Mouse (Mus musculus) neural tube, embryonic 11.5 days (tissue): ENCODE measurements around the gene Tuba1c. TPM values are rescaled to one million over a fixed set of nuclear protein-coding genes. Genes with fewer than 3 reads are reported as not detected.
"Not testable (repeated sequence)": the region's sequence is repeated elsewhere in the genome, so short reads cannot be mapped to it uniquely, and the experiment has no call there.

ENCODE experiments used
- ATAC-seq: fragments of 200-750 bp; cut with Nextera tagmentation; 2 replicates; pipeline ENCODE4 v1.8.0; 2017; ENCODE audit warnings: moderate number of reproducible peaks, mild to moderate bottlenecking, moderate TSS enrichment, moderate library complexity; ENCODE audit not compliant: insufficient read depth, low FRiP score, low TSS enrichment
- DNase-seq: peaks from one replicate; pipeline ENCODE4 v3.0.0-alpha.2; 2015; ENCODE audit warnings: low spot score
- H3K27ac ChIP-seq: fragments of 300-500 bp; sonication (generic); 2 replicates; pipeline ENCODE4 v1.5.1; 2014; ENCODE audit warnings: low read depth, mild to moderate bottlenecking, low read length
- H3K27me3 ChIP-seq: fragments of 300-500 bp; sonication (generic); 2 replicates; pipeline ENCODE4 v1.6.1; 2014; ENCODE audit warnings: mild to moderate bottlenecking, low read length, mixed read lengths; ENCODE audit not compliant: control insufficient read depth, insufficient read depth
- H3K36me3 ChIP-seq: fragments of 300-500 bp; sonication (generic); 2 replicates; pipeline ENCODE4 v1.6.1; 2014; ENCODE audit warnings: mild to moderate bottlenecking, low read length, moderate library complexity, mixed read lengths; ENCODE audit not compliant: control insufficient read depth, insufficient read depth
- H3K4me1 ChIP-seq: fragments of 300-500 bp; sonication (generic); 2 replicates; pipeline ENCODE4 v1.6.1; 2014; ENCODE audit warnings: low read length, mixed read lengths; ENCODE audit not compliant: control insufficient read depth, insufficient read depth
- H3K4me2 ChIP-seq: fragments of 300-500 bp; sonication (generic); 2 replicates; pipeline ENCODE4 v1.6.1; 2014; ENCODE audit warnings: low read depth, mild to moderate bottlenecking, moderate library complexity
- H3K4me3 ChIP-seq: fragments of 300-500 bp; sonication (generic); 2 replicates; pipeline ENCODE4 v1.5.1; 2014; ENCODE audit warnings: low read depth, low read length
- H3K9ac ChIP-seq: fragments of 300-500 bp; sonication (generic); 2 replicates; pipeline ENCODE4 v1.6.1; 2014; ENCODE audit warnings: mild to moderate bottlenecking, low read length
- H3K9me3 ChIP-seq: fragments of 300-500 bp; sonication (generic); 2 replicates; pipeline ENCODE4 v1.6.1; 2016; ENCODE audit warnings: low read length; ENCODE audit not compliant: control insufficient read depth
- WGBS: fragments of 180-500 bp; shearing (Covaris S2); extraction: QIAGEN DNeasy Blood & Tissue Kit; methylation state at CpG from one replicate; pipeline ENCODE4 v1.1.7; 2014; 5-methylcytosine and 5-hydroxymethylcytosine counted together
- polyA plus RNA-seq: library from polyadenylated mRNA; unstranded; fragments of >200 nt; fragmentation: Nextera tagmentation; extraction: Ambion mirVana; gene quantifications from 2 replicates; pipeline ENCODE4 v1.2.1, GENCODE M21; 2014

Tuba1c gene
- polyA plus RNA-seq, 1 experiment from 2014 or later, result 109 TPM

- H3K9me3 ChIP-seq, result no peaks in the 10 kb centered on the region
- H3K4me2 ChIP-seq, result peak within 1 kb of the TSS; percentile 41
- DNase-seq (no peak), ATAC-seq (no peak)
- H3K9ac ChIP-seq, result peak within 1 kb of the TSS; percentile 27; the same call in 1 of the 2 replicates
- no peak within 1 kb of the TSS for H3K27ac ChIP-seq
- 0 out of 2 replicates have a peak, but pooled peaks cover 6% of the 10 kb centered on the region for H3K4me1 ChIP-seq
- under 1% methylated on average over 29 of the region's 30 CpGs for WGBS
- peak within 1 kb of the TSS; percentile 25 for H3K4me3 ChIP-seq
- peaks cover 65% of the 10 kb centered on the region for H3K27me3 ChIP-seq
- H3K36me3 ChIP-seq, result no peaks in the 10 kb centered on the region
These were observed 25.3 kb downstream of the Tuba1c start, which contains the start of gene Prph for GRCm38 (mm10) chr15:99055040-99055439. Gene Prph, plus strand, starts transcription at chr15:99055174.

DNA sequence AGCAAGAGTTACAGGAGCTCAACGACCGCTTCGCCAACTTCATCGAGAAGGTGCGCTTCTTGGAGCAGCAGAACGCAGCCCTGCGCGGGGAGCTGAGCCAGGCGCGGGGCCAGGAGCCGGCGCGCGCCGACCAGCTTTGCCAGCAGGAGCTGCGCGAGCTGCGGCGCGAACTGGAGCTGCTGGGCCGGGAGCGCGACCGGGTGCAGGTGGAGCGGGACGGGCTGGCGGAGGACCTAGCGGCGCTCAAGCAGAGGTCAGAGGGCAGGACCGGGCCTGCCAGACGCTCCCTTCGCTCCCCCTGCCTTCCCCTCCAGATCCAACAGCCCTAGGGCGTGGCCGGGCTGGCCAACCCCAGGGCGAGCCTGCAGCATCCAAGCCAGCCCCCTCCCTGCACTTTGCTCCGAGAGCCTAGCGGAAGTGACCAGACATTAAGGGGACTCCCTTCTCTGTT lies 25.8 kb downstream of the Tuba1c start:
- Histone ChIP-seq H3K9me3 (no peaks in the 10 kb centered on the region), H3K9ac (peak overlapping the region; percentile 27; the same call in 1 of the 2 replicates), H3K36me3 (no peaks in the 10 kb centered on the region), H3K27me3 (peaks cover 65% of the 10 kb centered on the region), H3K4me2 (peak overlapping the region; percentile 41), H3K27ac (no peak overlapping the region), H3K4me1 (0 out of 2 replicates have a peak, but pooled peaks cover 6% of the 10 kb centered on the region), H3K4me3 (peak overlapping the region; percentile 25)
- DNase-seq (peak; percentile 55), ATAC-seq (no peak; the same call in 1 of the 2 replicates)
- WGBS, result under 1% methylated on average over 20 of the region's 37 CpGs

DNA sequence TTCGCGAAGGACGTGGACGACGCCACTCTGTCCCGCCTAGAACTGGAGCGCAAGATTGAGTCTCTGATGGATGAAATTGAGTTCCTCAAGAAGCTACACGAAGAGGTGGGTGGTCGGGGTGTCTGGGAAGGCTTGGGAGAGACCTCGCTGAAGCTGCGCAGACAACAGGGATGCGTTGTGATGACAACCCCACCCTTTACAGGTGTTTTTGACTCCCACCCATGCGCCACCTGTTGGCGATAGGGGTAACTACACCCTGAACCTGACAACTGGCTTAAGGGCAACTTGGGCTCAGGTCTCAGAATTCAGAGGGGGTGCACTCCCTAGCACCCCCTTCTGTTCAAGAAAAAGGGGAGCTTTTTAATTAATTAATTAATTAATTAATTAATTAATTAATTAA lies 26.6 kb downstream of the Tuba1c start:
- Histone ChIP-seq H3K27ac (no peak overlapping the region), H3K4me3 (peak overlapping the region; percentile 3; the same call in 1 of the 2 replicates), H3K9ac (no peak overlapping the region), H3K9me3 (no peaks in the 10 kb centered on the region), H3K36me3 (no peaks in the 10 kb centered on the region), H3K4me1 (0 out of 2 replicates have a peak, but pooled peaks cover 6% of the 10 kb centered on the region), H3K4me2 (no peak overlapping the region), H3K27me3 (peaks cover 65% of the 10 kb centered on the region)
- no peak for ATAC-seq
- 6% methylated on average over 14 of the region's 14 CpGs for WGBS
- peak; percentile 44 for DNase-seq

- 84% methylated on average over 12 of the region's 12 CpGs for WGBS
These were observed 36.0 kb downstream of the Tuba1c start for GRCm38 (mm10) chr15:99065557-99066165.

DNA sequence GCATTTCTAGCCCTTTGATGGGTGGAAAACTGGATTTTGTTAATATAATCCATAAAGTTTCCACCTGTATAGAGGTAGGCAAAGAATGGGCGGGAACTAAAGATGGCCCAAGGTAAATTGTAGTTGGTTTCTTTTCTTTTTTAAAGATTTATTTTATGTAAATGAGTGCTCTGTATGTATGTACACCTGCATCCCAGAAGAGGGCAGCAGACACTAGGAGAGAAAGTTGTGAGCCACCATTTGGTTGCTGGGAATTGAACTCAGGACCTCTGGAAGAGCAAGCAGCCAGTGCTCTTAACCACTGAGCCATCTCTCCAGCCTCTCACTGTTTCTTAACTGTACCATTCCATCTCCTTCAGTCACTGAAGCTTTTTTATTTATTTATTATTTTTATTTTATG lies 42.3 kb downstream of the Tuba1c start:
- no peaks in the 10 kb centered on the region for H3K36me3 ChIP-seq
- ATAC-seq (no peak), DNase-seq (no peak)
- H3K9me3 ChIP-seq, result no peaks in the 10 kb centered on the region
- H3K4me1 ChIP-seq, result peaks cover 11% of the 10 kb centered on the region
- whole genome bisulfite sequencing, result 79% methylated on average over 1 of the region's 1 CpGs
- H3K4me3 ChIP-seq, result no peak overlapping the region
- H3K9ac ChIP-seq, result no peak overlapping the region
- H3K4me2 ChIP-seq, result no peak overlapping the region
- no peak overlapping the region for H3K27ac ChIP-seq
- H3K27me3 ChIP-seq, result no peaks in the 10 kb centered on the region

More at GRCm38 (mm10) chr15:99065557-99066165, 36.0 kb downstream of the Tuba1c start:
- Histone ChIP-seq H3K4me2 (no peak overlapping the region), H3K4me3 (no peak overlapping the region), H3K36me3 (no peaks in the 10 kb centered on the region), H3K9me3 (no peaks in the 10 kb centered on the region), H3K4me1 (no peaks in the 10 kb centered on the region), H3K27ac (no peak overlapping the region), H3K9ac (no peak overlapping the region), H3K27me3 (no peaks in the 10 kb centered on the region)
- DNase-seq (no peak), ATAC-seq (no peak)

GRCm38 (mm10) chr15:99074019-99074599 lies 44.4 kb downstream of the Tuba1c start, which contains the start of gene Troap:
Gene Troap, plus strand, starts transcription at chr15:99074575.
- H3K9ac ChIP-seq, result peak within 1 kb of the TSS; percentile 68
- peak within 1 kb of the TSS; percentile 79 for H3K4me2 ChIP-seq
- H3K27me3 ChIP-seq, result no peaks in the 10 kb centered on the region
- H3K27ac ChIP-seq, result peak within 1 kb of the TSS; percentile 97
- no peak for DNase-seq
- H3K4me3 ChIP-seq, result peak within 1 kb of the TSS; percentile 64
- peak; percentile 51 for ATAC-seq
- no peaks in the 10 kb centered on the region for H3K9me3 ChIP-seq
- 22% methylated on average over 9 of the region's 9 CpGs for WGBS
- H3K4me1 ChIP-seq, result peaks cover 11% of the 10 kb centered on the region
- no peaks in the 10 kb centered on the region for H3K36me3 ChIP-seq

GRCm38 (mm10) chr15:99074600-99075333 lies 45.1 kb downstream of the Tuba1c start:
- peaks cover 11% of the 10 kb centered on the region for H3K4me1 ChIP-seq
- under 1% methylated on average over 44 of the region's 44 CpGs for WGBS
- ATAC-seq (peak; percentile 95), DNase-seq (peak; percentile 97)
- H3K4me2 ChIP-seq, result peak overlapping the region; percentile 79
- peak overlapping the region; percentile 97 for H3K27ac ChIP-seq
- H3K27me3 ChIP-seq, result no peaks in the 10 kb centered on the region
- H3K36me3 ChIP-seq, result no peaks in the 10 kb centered on the region
- H3K9me3 ChIP-seq, result no peaks in the 10 kb centered on the region
- H3K4me3 ChIP-seq, result peak overlapping the region; percentile 64
- peak overlapping the region; percentile 68 for H3K9ac ChIP-seq

GRCm38 (mm10) chr15:99076011-99076410 lies 46.3 kb downstream of the Tuba1c start:
- H3K4me3 ChIP-seq, H3K27me3 ChIP-seq, H3K27ac ChIP-seq, H3K36me3 ChIP-seq, DNase-seq, H3K9ac ChIP-seq, ATAC-seq, H3K9me3 ChIP-seq: not testable (repeated sequence)
- peak overlapping the region; percentile 75 for H3K4me2 ChIP-seq
- WGBS, result 98% methylated on average over 3 of the region's 3 CpGs
- peaks cover 11% of the 10 kb centered on the region for H3K4me1 ChIP-seq
